Comparison of ENCODE assay signal across 8 mouse cellular contexts in genomic region chr13:62855396-62856304, GRCm38 (mm10). TPM values are rescaled to one million over a fixed set of nuclear protein-coding genes. Genes with fewer than 3 reads are reported as not detected.
DNase-seq lines count a peak whose midpoint lies in the region; ATAC-seq and TF ChIP-seq lines count a peak whose summit lies in the region.

No protein-coding gene starts in this region.

- no peaks in the 10 kb centered on the region for H3K9me3 ChIP-seq in heart, embryonic 15.5 days (replicated peaks)
- H3K9me3 ChIP-seq in midbrain, embryonic 13.5 days: no peaks in the 10 kb centered on the region

- no peaks in the 10 kb centered on the region for H3K27me3 ChIP-seq in heart, embryonic 15.5 days
- no peaks in the 10 kb centered on the region for H3K27me3 ChIP-seq in midbrain, embryonic 13.5 days

- H3K4me3 ChIP-seq in heart, embryonic 15.5 days: peak overlapping the region; percentile 42
- peak overlapping the region; percentile 21 for H3K4me3 ChIP-seq in bone marrow macrophage, adult 2 months (ENCODE audit: insufficient read depth, low read length)
- H3K4me3 ChIP-seq in midbrain, embryonic 13.5 days (replicated peaks): peak overlapping the region; percentile 39

- 0 out of 2 replicates have a peak overlapping the region, but pooled peaks have one; percentile 36 for H3K9ac ChIP-seq in heart, embryonic 15.5 days
- peak overlapping the region; percentile 46; the same call in 1 of the 2 replicates for H3K9ac ChIP-seq in midbrain, embryonic 13.5 days (replicated peaks)

- intact Hi-C loops in heart, postnatal 10 days (cut with DNase I): loop anchor here (1.0 to 10.0 kb wide), 4 partner anchors 91 to 388 kb away; partner anchors contain the start of gene Gm49359

- no peaks in the 10 kb centered on the region for H3K36me3 ChIP-seq in heart, embryonic 15.5 days
- H3K36me3 ChIP-seq in midbrain, embryonic 13.5 days: no peaks in the 10 kb centered on the region

- no peak for TF ChIP-seq POLR2A in bone marrow macrophage, adult 2 months (IDR thresholded peaks at IDR 0.05; ENCODE audit: borderline replicate concordance, low read depth, low read length)

- H3K27ac ChIP-seq in heart, embryonic 15.5 days: no peak overlapping the region
- no peak overlapping the region for H3K27ac ChIP-seq in bone marrow macrophage, adult 2 months (ENCODE audit: insufficient read depth, low read depth, low read length)
- H3K27ac ChIP-seq in midbrain, embryonic 13.5 days: no peak overlapping the region

- no peak for TF ChIP-seq CTCF in bone marrow macrophage, adult 2 months (IDR thresholded peaks at IDR 0.05; ENCODE audit: low read depth, low read length)

- H3K4me2 ChIP-seq in heart, embryonic 15.5 days: peak overlapping the region; percentile 76
- peak overlapping the region; percentile 57 for H3K4me2 ChIP-seq in midbrain, embryonic 13.5 days (replicated peaks)

- DNase-seq in heart, postnatal 10 days: no peak
- DNase-seq in induced T-regulatory cell, adult 2 months (ENCODE audit: low read depth): peak; percentile 17
- no peak for DNase-seq in embryo, embryonic 9.5 days (ENCODE audit: extremely low spot score)
- no peak for DNase-seq in urinary bladder, postnatal 25 days (ENCODE audit: low spot score)
- DNase-seq in ovary, adult 18-20 months (ENCODE audit: low spot score): no peak

- ATAC-seq in heart, embryonic 15.5 days (replicated peaks; ENCODE audit: insufficient number of reproducible peaks, insufficient read depth, low FRiP score, low read depth): peak; percentile 11; the same call in 1 of the 2 replicates
- ATAC-seq in midbrain, embryonic 13.5 days: peak; percentile 24

- WGBS in heart, embryonic 15.5 days: 32% methylated on average over 25 of the region's 25 CpGs
- WGBS in midbrain, embryonic 13.5 days: 32% methylated on average over 25 of the region's 25 CpGs

- peaks cover 5% of the 10 kb centered on the region for H3K4me1 ChIP-seq in heart, embryonic 15.5 days (replicated peaks)
- no peaks in the 10 kb centered on the region for H3K4me1 ChIP-seq in bone marrow macrophage, adult 2 months (ENCODE audit: control insufficient read depth, insufficient read depth, low read length)
- H3K4me1 ChIP-seq in midbrain, embryonic 13.5 days (replicated peaks): no peaks in the 10 kb centered on the region

RNA-seq across cellular contexts. Expression of gene Fbp2, which starts 2.6 kb away (rescaled TPM):
- polyA plus RNA-seq in heart, embryonic 15.5 days (2015; fragmentation: Nextera tagmentation; extraction: Ambion mirVana): 0.11 TPM in 1 of 2 replicates, not detected in the other
- total RNA-seq in heart, postnatal 10 days (2021): 10 to 100 TPM; 33.8 to 39.5 TPM
- not detected in 2 replicates for polyA plus RNA-seq in bone marrow macrophage, adult 2 months (2012; ENCODE audit: insufficient read depth, insufficient read length, missing spikeins)
- polyA plus RNA-seq in midbrain, embryonic 13.5 days (2015; fragmentation: Nextera tagmentation; extraction: Ambion mirVana): 0.44 TPM in 1 of 2 replicates, not detected in the other

RNA-seq across cellular contexts. Expression of gene Fbp1, which starts 32.4 kb away (rescaled TPM):
- polyA plus RNA-seq in heart, embryonic 15.5 days (2015; fragmentation: Nextera tagmentation; extraction: Ambion mirVana): 0.81 and 10.4 TPM in 2 replicates
- total RNA-seq in heart, postnatal 10 days (2021): not detected
- not detected in 2 replicates for polyA plus RNA-seq in bone marrow macrophage, adult 2 months (2012; ENCODE audit: insufficient read depth, insufficient read length, missing spikeins)
- not detected in 2 replicates for polyA plus RNA-seq in midbrain, embryonic 13.5 days (2015; fragmentation: Nextera tagmentation; extraction: Ambion mirVana)
